Mouse (Mus musculus) urinary bladder, postnatal 14 days (tissue): ENCODE data around the gene a.

Experiments
- DNase-seq: peaks from one replicate; pipeline ENCODE4 v3.0.0; 2021; ENCODE audit warnings: low spot score

The a gene

GRCm38 (mm10) chr2:154782856-154783650 lies 8.1 kb upstream of the a start:
- DNase-seq: no peak

GRCm38 (mm10) chr2:154785284-154785683 lies 5.9 kb upstream of the a start:
- no peak for DNase-seq

GRCm38 (mm10) chr2:154786187-154786586 lies 5.0 kb upstream of the a start:
- DNase-seq: no peak

GRCm38 (mm10) chr2:154786776-154787175 lies 4.4 kb upstream of the a start:
- no peak for DNase-seq

GRCm38 (mm10) chr2:154789381-154789780 lies 1.8 kb upstream of the a start:
- DNase-seq: no peak

- no peak for DNase-seq
Observed at GRCm38 (mm10) chr2:154789977-154790655, 1.1 kb upstream of the a start.

GRCm38 (mm10) chr2:154791661-154792642 lies 750 bp downstream of the a start:
- DNase-seq: peak; percentile 82

GRCm38 (mm10) chr2:154803372-154803771 lies 12.2 kb downstream of the a start:
- no peak for DNase-seq

- no peak for DNase-seq
Observed at GRCm38 (mm10) chr2:154803845-154804244, 12.6 kb downstream of the a start.

GRCm38 (mm10) chr2:154807689-154808088 lies 16.5 kb downstream of the a start:
- DNase-seq: no peak

GRCm38 (mm10) chr2:154809107-154809762 lies 18.0 kb downstream of the a start:
- peak; percentile 28 for DNase-seq

- DNase-seq: no peak
Observed at GRCm38 (mm10) chr2:154810821-154811220, 19.6 kb downstream of the a start.

GRCm38 (mm10) chr2:154813426-154813825 lies 22.2 kb downstream of the a start:
- DNase-seq: no peak

GRCm38 (mm10) chr2:154817089-154817488 lies 25.9 kb downstream of the a start:
- no peak for DNase-seq

GRCm38 (mm10) chr2:154817788-154818187 lies 26.6 kb downstream of the a start:
- peak; percentile 40 for DNase-seq

GRCm38 (mm10) chr2:154818599-154818998 lies 27.4 kb downstream of the a start:
- no peak for DNase-seq

GRCm38 (mm10) chr2:154820346-154820745 lies 29.1 kb downstream of the a start:
- DNase-seq: no peak

GRCm38 (mm10) chr2:154826054-154826538 lies 34.9 kb downstream of the a start:
- no peak for DNase-seq

GRCm38 (mm10) chr2:154827521-154827920 lies 36.3 kb downstream of the a start:
- no peak for DNase-seq

GRCm38 (mm10) chr2:154832471-154832870 lies 41.3 kb downstream of the a start:
- no peak for DNase-seq

GRCm38 (mm10) chr2:154834149-154834865 lies 43.1 kb downstream of the a start:
- no peak for DNase-seq
